Mouse (Mus musculus): ENCODE measurements around the gene Tmc5. TPM values are rescaled to one million over a fixed set of nuclear protein-coding genes. Genes with fewer than 3 reads are reported as not detected.

Gene Tmc5
- polyA plus RNA-seq, 1 experiment = 0.50 TPM

DNA sequence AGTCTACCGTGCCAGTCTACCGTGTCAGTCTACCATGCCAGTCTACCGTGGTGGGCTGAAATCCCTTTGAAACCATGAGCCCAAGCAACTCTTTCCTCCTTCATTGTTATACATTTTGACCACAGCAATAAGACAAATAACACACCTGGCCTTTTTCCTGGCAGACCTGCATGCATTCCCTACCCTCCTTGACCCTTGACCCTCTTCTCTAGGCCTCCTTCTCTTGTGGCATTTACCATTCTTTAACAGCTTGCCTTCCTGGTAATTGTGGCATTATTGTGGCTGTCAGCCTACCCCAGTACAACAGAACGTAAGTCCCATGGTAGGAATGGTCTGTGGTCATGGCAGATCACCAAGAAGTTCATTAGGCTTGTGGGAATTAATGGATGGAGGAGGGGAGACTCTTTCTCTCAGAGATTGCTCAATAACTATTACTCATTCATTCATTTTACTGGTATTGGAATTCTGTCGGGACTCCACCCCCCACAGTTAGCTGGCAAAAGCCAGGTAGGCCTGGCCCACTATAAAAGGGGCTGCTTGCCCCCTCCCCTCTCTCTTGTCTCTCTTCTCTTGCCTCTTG, 6.3 kb upstream of the Tmc5 start:
- Histone ChIP-seq H3K27ac (ENCODE audit: control insufficient read depth, insufficient read depth, low read length) (no peak overlapping the region), H3K4me1 (replicated peaks; ENCODE audit: control insufficient read depth, insufficient read depth, low read length) (peaks cover 5% of the 10 kb centered on the region), H3K36me3 (ENCODE audit: control insufficient read depth, insufficient read depth, low read length) (no peaks in the 10 kb centered on the region), H3K27me3 (ENCODE audit: control insufficient read depth, insufficient read depth, low read length) (no peaks in the 10 kb centered on the region; the same call in 1 of the 2 replicates), H3K4me3 (ENCODE audit: control insufficient read depth, insufficient read depth, low read length) (no peak overlapping the region)
- TF ChIP-seq POLR2A (IDR thresholded peaks at IDR 0.05; ENCODE audit: control insufficient read depth, extremely low read depth, insufficient read depth, low read length, poor library complexity) (no peak), CTCF (IDR thresholded peaks at IDR 0.05; ENCODE audit: borderline replicate concordance, control insufficient read depth, extremely low read depth, insufficient read depth, low read length, poor library complexity) (no peak)
- DNase-seq = no peak
- 89% methylated on average over 5 of the region's 5 CpGs for WGBS

GRCm38 (mm10) chr7:118592146-118592545, 5.0 kb upstream of the Tmc5 start:
- no peak overlapping the region for H3K4me3 ChIP-seq (ENCODE audit: control insufficient read depth, insufficient read depth, low read length)
- H3K4me1 ChIP-seq (replicated peaks; ENCODE audit: control insufficient read depth, insufficient read depth, low read length) = peaks cover 16% of the 10 kb centered on the region
- no peaks in the 10 kb centered on the region for H3K36me3 ChIP-seq (ENCODE audit: control insufficient read depth, insufficient read depth, low read length)
- 83% methylated on average over 6 of the region's 6 CpGs for WGBS
- H3K27me3 ChIP-seq (ENCODE audit: control insufficient read depth, insufficient read depth, low read length) = no peaks in the 10 kb centered on the region; the same call in 1 of the 2 replicates
- no peak overlapping the region for H3K27ac ChIP-seq (ENCODE audit: control insufficient read depth, insufficient read depth, low read length)
- TF ChIP-seq CTCF (IDR thresholded peaks at IDR 0.05; ENCODE audit: borderline replicate concordance, control insufficient read depth, extremely low read depth, insufficient read depth, low read length, poor library complexity) (no peak), POLR2A (IDR thresholded peaks at IDR 0.05; ENCODE audit: control insufficient read depth, extremely low read depth, insufficient read depth, low read length, poor library complexity) (no peak)
- no peak for DNase-seq

GRCm38 (mm10) chr7:118593567-118594407, 3.3 kb upstream of the Tmc5 start:
- peaks cover 21% of the 10 kb centered on the region for H3K4me1 ChIP-seq (replicated peaks; ENCODE audit: control insufficient read depth, insufficient read depth, low read length)
- DNase-seq = no peak
- no peaks in the 10 kb centered on the region for H3K36me3 ChIP-seq (ENCODE audit: control insufficient read depth, insufficient read depth, low read length)
- H3K27me3 ChIP-seq (ENCODE audit: control insufficient read depth, insufficient read depth, low read length) = no peaks in the 10 kb centered on the region
- TF ChIP-seq CTCF (IDR thresholded peaks at IDR 0.05; ENCODE audit: borderline replicate concordance, control insufficient read depth, extremely low read depth, insufficient read depth, low read length, poor library complexity) (no peak), POLR2A (IDR thresholded peaks at IDR 0.05; ENCODE audit: control insufficient read depth, extremely low read depth, insufficient read depth, low read length, poor library complexity) (no peak)
- WGBS = 48% methylated on average over 9 of the region's 9 CpGs
- H3K4me3 ChIP-seq (ENCODE audit: control insufficient read depth, insufficient read depth, low read length) = no peak overlapping the region
- no peak overlapping the region for H3K27ac ChIP-seq (ENCODE audit: control insufficient read depth, insufficient read depth, low read length)

DNA sequence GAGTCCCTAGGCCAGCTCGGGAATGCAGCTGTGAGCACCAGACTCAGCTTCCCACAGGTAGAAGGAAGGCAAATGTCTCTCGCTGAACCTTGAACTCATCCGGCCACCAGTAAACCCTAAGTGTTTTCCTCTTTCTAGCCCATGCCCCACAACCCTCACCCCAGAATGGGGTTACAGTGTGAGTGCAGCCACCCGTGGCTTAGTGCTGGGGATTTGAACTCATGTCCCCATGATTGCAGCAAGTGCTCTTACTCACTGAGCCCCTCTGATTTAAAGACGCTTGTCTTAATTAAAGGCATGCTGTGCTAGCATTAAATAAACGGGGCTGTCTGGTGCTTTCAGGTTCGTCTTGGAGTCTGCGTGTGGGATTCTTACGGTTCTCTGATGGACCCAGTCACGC, 2.5 kb upstream of the Tmc5 start:
- Histone ChIP-seq H3K27ac (ENCODE audit: control insufficient read depth, insufficient read depth, low read length) (no peak overlapping the region), H3K4me3 (ENCODE audit: control insufficient read depth, insufficient read depth, low read length) (no peak overlapping the region), H3K36me3 (ENCODE audit: control insufficient read depth, insufficient read depth, low read length) (no peaks in the 10 kb centered on the region), H3K4me1 (replicated peaks; ENCODE audit: control insufficient read depth, insufficient read depth, low read length) (peaks cover 26% of the 10 kb centered on the region), H3K27me3 (ENCODE audit: control insufficient read depth, insufficient read depth, low read length) (no peaks in the 10 kb centered on the region)
- no peak for DNase-seq
- 55% methylated on average over 10 of the region's 10 CpGs for WGBS
- no peak for TF ChIP-seq POLR2A (IDR thresholded peaks at IDR 0.05; ENCODE audit: control insufficient read depth, extremely low read depth, insufficient read depth, low read length, poor library complexity)
- no peak for TF ChIP-seq CTCF (IDR thresholded peaks at IDR 0.05; ENCODE audit: borderline replicate concordance, control insufficient read depth, extremely low read depth, insufficient read depth, low read length, poor library complexity)

DNA sequence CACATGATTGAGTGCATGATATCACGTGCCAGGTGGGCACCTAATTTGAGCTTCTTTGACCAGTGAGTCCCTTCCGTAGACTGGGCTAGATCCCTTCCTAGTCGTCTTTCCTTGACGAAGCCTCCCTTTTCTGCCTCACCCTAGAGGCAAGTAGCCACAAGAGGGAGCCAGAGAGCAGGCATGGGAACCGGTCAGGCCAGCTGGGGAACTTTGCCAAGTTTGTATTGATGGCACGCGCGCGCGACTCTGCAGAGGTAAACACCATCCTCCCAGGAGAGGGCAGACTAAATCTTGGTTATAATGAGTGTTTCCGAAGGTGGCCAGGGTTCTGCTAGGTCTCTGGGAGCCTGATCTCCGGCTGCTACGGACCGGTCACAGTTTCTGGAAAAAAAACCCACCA, 1.9 kb upstream of the Tmc5 start:
- Histone ChIP-seq H3K27me3 (ENCODE audit: control insufficient read depth, insufficient read depth, low read length) (no peaks in the 10 kb centered on the region), H3K27ac (ENCODE audit: control insufficient read depth, insufficient read depth, low read length) (no peak overlapping the region), H3K4me3 (ENCODE audit: control insufficient read depth, insufficient read depth, low read length) (no peak overlapping the region), H3K4me1 (replicated peaks; ENCODE audit: control insufficient read depth, insufficient read depth, low read length) (peaks cover 32% of the 10 kb centered on the region), H3K36me3 (ENCODE audit: control insufficient read depth, insufficient read depth, low read length) (no peaks in the 10 kb centered on the region)
- 7% methylated on average over 14 of the region's 14 CpGs for WGBS
- peak; percentile 95 for TF ChIP-seq CTCF (IDR thresholded peaks at IDR 0.05; ENCODE audit: borderline replicate concordance, control insufficient read depth, extremely low read depth, insufficient read depth, low read length, poor library complexity)
- TF ChIP-seq POLR2A (IDR thresholded peaks at IDR 0.05; ENCODE audit: control insufficient read depth, extremely low read depth, insufficient read depth, low read length, poor library complexity) = no peak
- DNase-seq = peak; percentile 93

DNA sequence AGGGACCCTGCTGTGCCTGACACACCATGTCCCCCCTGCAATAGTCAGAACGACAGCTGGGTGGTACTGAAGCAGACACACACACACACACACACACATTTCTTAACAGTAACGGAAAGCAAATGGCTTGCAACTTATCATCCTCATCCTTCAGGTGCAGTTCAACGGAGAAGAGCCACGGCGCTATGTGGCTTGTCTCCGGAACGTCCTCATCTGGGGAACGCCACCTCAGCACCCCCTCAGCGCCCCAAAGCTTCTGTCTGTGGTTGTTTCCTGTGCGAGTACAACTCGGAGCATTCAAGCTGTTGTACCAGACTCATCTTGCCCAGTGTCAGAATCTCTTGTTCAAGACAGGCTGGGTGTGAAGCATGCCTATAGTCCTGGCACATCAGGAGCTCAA, 826 bp upstream of the Tmc5 start:
- H3K27me3 ChIP-seq (ENCODE audit: control insufficient read depth, insufficient read depth, low read length) = no peaks in the 10 kb centered on the region
- 52% methylated on average over 11 of the region's 11 CpGs for WGBS
- no peak overlapping the region for H3K4me3 ChIP-seq (ENCODE audit: control insufficient read depth, insufficient read depth, low read length)
- TF ChIP-seq CTCF (IDR thresholded peaks at IDR 0.05; ENCODE audit: borderline replicate concordance, control insufficient read depth, extremely low read depth, insufficient read depth, low read length, poor library complexity) (no peak), POLR2A (IDR thresholded peaks at IDR 0.05; ENCODE audit: control insufficient read depth, extremely low read depth, insufficient read depth, low read length, poor library complexity) (no peak)
- peak; percentile 30 for DNase-seq
- H3K4me1 ChIP-seq (replicated peaks; ENCODE audit: control insufficient read depth, insufficient read depth, low read length) = peaks cover 35% of the 10 kb centered on the region
- peak overlapping the region; percentile 80 for H3K27ac ChIP-seq (ENCODE audit: control insufficient read depth, insufficient read depth, low read length)
- H3K36me3 ChIP-seq (ENCODE audit: control insufficient read depth, insufficient read depth, low read length) = no peaks in the 10 kb centered on the region
